Mouse (Mus musculus) Patski (cell line): ENCODE data around the gene B4galnt3. TPM values are rescaled to one million over a fixed set of nuclear protein-coding genes. Genes with fewer than 3 reads are reported as not detected.

ENCODE experiments used
- ATAC-seq: fragments of 100-300 bp; one replicate; pipeline ENCODE4 v1.8.0; 2021
- CTCF ChIA-PET: fragments of 350-600 bp; sonication (Branson Sonifier 250); formaldehyde crosslinking; loops from one replicate; lab custom pipeline; 2022; ENCODE audit warnings: inconsistent platforms; lab: Charles Lee
- POLR2A ChIA-PET: fragments of 350-600 bp; sonication (Branson Sonifier 250); formaldehyde crosslinking; loops from one replicate; lab custom pipeline; 2022; ENCODE audit warnings: antibody characterized with exemption, inconsistent platforms; lab: Charles Lee
- DNase-seq: peaks from one replicate; pipeline ENCODE4 v3.0.0-alpha.2; 2011; ENCODE audit warnings: low read depth, low spot score
- H3K27me3 ChIP-seq: fragments of 371-371 bp; one replicate; pipeline ENCODE4 v1.5.1; 2021
- CTCF ChIP-seq: fragments of 100-300 bp; IDR thresholded peaks from one replicate; pipeline ENCODE4 v1.5.1; 2021
- in situ Hi-C: fragments of 300-500 bp; cut with MboI; formaldehyde crosslinking; loops from 3 replicates; pipeline ENCODE4 v1.11.1; 2018; ENCODE audit warnings: low pct_unique_long_range_greater_than_20kb, mixed read lengths
- polyA plus RNA-seq: library from polyadenylated mRNA; unstranded; gene quantifications from one replicate; pipeline ENCODE4 v1.2.3, GENCODE M21; 2021

Gene B4galnt3
- polyA plus RNA-seq, 1 experiment from 2014 or later, result 5.3 TPM

DNA sequence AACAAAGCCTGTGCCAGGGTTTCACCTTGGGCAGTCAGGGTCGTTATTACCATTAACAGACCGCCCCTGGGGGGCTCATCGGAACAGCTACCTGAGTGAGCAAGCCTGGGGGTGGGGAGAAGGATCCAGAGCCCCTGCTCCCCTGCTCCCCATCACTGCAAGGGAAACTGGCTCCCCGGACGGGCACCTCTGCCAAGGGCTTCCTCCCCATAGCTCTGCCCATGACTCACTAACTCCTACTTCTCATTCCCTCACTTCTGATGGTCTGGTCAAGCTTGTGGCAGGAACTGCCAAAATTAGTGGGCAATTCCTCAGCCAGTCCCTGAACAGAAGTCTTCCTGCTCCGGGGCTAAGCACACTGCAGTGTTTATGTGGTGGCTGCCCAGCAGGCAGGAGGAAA is 19.1 kb downstream of the B4galnt3 start:
- ChIA-PET CTCF (no interaction called here), POLR2A (interaction anchor here (1.7 kb wide), 1 partner anchor 19 kb away, joined by 4 read pairs; the partner anchor contains the start of genes B4galnt3 and D330020A13Rik)
- no peak for DNase-seq
- in situ Hi-C loops, result no loop called here
- no peaks in the 10 kb centered on the region for H3K27me3 ChIP-seq
- ATAC-seq, result peak; percentile 35
- TF ChIP-seq CTCF, result no peak

DNA sequence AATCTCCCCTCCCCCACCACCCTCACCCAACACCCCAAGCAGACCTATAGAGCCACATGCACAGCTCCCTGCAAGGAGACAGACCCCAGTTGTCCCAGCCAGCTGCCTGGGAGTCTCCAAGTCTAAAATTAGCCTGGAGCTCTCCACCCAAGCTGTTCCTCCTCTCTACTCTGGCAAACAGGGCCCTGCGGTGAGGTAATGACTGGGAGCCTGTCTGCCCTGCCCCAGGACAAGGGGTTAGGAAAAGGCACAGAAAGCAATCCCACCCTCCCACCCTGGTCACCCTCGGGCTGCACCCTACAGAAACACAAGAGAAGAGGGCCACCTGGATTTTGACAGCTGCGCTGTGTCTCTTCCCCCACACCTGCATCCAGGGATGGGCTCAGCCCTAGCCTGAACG is 19.5 kb downstream of the B4galnt3 start:
- DNase-seq (no peak), ATAC-seq (no peak)
- CTCF ChIA-PET, result no interaction called here
- in situ Hi-C loops, result no loop called here
- TF ChIP-seq CTCF, result no peak
- POLR2A ChIA-PET, result interaction anchor here (1.7 kb wide), 1 partner anchor 19 kb away, joined by 4 read pairs; the partner anchor contains the start of genes B4galnt3 and D330020A13Rik
- H3K27me3 ChIP-seq, result no peaks in the 10 kb centered on the region

DNA sequence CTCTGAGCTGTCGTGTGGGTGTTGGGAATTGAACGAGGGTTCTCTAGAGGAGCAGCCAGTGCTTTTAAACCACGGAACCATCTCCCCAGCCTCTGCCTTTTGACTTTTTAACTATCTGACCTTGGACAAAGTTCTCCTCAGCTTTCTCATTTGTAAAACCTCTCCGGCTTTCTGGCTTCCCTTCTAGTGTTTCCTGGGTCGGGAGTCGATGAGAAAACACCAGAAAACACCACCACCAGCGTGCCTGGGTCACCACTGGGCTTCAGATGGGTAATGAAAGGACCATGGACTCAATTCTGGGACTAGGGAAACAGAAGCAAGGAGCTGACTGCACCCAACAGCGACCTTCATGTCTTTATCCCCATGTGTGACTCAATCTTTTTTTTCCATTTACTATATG is 20.2 kb downstream of the B4galnt3 start:
- POLR2A ChIA-PET, result interaction anchor here (1.7 kb wide), 1 partner anchor 20 kb away, joined by 4 read pairs; the partner anchor contains the start of genes B4galnt3 and D330020A13Rik
- CTCF ChIA-PET, result interaction anchor here (0.8 to 1.2 kb wide), 2 partner anchors 11 to 250 kb away, joined by 3 to 6 read pairs; no protein-coding TSS in a partner anchor

DNA sequence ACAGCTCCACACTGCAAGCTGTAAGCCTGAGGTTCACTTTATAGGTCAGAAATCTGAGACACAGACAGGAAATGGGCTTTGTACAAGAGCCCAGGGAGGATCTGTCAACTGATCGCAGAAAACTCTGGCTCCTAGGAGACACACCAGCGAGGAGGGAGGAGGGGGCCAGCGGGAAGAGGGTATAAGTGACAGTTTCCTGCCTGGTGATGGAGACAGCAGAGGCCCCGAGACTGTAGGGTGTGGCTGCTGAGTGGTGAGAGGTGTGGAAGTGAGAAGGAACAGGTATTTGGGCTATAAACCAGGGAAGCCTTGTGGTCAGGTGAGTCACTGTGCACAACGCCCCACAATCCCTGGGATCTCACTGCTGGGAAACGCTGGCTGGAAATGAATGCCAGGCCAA is 30.2 kb downstream of the B4galnt3 start:
- ChIA-PET POLR2A (no interaction called here), CTCF (no interaction called here)
- DNase-seq (no peak), ATAC-seq (no peak)
- H3K27me3 ChIP-seq, result no peaks in the 10 kb centered on the region
- no peak for TF ChIP-seq CTCF
- in situ Hi-C loops, result no loop called here

More for the DNA sequence above, 20.2 kb downstream of the B4galnt3 start:
- in situ Hi-C loops, result no loop called here
- no peak for TF ChIP-seq CTCF
- ATAC-seq, result no peak
- DNase-seq, result no peak
- H3K27me3 ChIP-seq, result no peaks in the 10 kb centered on the region

DNA sequence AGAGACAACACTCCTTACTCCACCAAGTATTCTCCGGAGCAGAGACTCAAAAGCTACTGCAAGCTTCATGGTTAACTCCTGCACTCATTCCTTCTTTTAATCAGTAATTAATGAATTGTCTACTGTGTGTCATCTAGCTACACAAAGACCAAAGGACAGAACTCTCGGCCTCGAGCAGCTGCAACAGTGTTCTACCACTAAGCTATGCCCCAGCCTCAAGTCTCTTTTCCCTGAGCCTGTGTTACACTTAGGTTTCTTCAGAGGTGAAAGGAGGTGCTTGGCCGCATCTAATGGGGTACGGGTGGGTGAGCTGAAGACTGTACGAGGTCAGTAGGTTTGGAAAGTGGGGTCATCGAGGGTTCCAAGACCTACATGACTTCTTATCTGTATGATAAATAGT is 30.8 kb downstream of the B4galnt3 start:
- no peak for TF ChIP-seq CTCF
- ATAC-seq (no peak), DNase-seq (no peak)
- ChIA-PET CTCF (interaction anchor here (0.8 to 1.2 kb wide), 2 partner anchors 8 to 10 kb away, joined by 3 to 6 read pairs; no protein-coding TSS in a partner anchor), POLR2A (no interaction called here)
- in situ Hi-C loops, result no loop called here
- H3K27me3 ChIP-seq, result no peaks in the 10 kb centered on the region

DNA sequence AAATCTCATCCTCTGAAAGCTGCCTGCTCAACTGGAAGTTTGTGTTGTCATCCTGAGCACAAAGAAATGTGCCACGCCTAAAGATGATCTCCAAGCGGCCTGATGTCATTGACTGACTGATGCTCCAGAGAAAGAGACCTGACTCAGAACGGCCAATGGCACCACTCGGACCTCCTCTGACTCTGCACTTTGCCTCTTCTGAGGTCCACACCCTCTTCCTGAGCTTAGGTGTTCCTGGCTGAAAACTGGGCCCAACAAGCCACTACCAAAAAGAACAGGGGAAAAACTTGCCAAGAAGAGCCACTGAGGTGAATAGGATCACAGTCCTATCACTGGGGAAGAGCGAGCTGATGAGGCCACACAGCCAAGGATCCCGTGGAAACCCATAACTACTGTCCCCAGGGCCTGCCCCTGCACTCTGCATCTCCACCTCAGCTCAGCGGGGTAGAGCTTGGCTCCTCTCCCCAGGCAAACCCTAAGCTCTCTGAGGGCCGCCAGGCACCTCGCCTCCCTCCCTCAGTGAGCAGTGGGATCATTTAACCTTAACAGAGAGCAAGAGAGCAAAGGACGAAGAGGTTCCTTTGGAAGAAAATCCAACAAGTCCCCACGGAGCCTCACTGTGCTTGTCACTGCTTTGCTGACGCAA is 31.4 kb downstream of the B4galnt3 start:
- DNase-seq (no peak), ATAC-seq (no peak)
- no peaks in the 10 kb centered on the region for H3K27me3 ChIP-seq
- CTCF ChIA-PET, result interaction anchor here (0.8 to 1.2 kb wide), 2 partner anchors 8 to 11 kb away, joined by 3 to 6 read pairs; no protein-coding TSS in a partner anchor
- TF ChIP-seq CTCF, result no peak
- POLR2A ChIA-PET, result no interaction called here
- in situ Hi-C loops, result no loop called here

DNA sequence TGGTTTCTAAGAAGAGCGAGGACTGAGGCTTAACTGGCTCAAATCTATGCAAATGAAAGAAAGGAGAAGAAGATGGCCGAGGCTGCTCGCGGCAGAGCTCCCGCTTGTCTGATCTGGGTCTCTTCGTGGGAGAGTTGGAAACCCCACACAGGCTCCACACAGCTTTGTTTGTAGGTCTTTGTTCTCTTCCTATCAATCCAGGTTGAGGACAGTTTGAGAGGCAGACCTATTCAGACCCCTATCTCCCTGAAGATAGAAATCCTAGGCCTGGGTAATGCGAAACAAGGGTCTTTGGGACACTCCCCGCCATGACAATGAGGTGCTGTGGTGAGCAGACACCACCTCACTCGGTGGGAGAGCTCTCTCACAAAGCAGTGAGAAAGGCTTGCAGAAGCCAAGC is 34.9 kb downstream of the B4galnt3 start:
- ChIA-PET POLR2A (no interaction called here), CTCF (no interaction called here)
- DNase-seq, result no peak
- no peaks in the 10 kb centered on the region for H3K27me3 ChIP-seq
- in situ Hi-C loops, result no loop called here
- no peak for TF ChIP-seq CTCF
- ATAC-seq, result no peak

DNA sequence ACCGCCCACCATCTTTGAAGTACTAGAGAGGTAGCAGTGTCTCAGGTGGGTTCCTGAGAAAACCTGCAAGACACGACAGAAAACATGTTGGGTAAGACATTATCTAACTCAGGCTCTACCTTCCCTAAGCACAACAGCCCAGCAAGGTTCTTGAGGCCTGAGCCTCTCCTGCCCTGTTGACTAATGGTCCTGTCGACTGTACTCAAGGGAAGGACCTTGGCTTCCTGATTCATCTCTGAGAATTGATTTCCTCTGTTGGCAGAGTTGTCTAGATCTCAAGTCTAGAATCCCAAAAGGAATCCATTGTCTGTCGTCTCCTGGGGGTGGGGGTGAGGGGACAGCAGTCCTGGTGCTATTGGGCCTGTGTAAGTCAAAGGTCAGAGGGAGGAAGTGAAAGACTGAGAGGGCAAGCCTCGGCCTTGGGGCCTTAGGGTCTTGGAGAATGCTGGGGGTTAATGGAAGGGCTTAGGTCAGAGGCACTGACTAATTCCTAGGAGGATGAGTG is 37.9 kb downstream of the B4galnt3 start:
- no peaks in the 10 kb centered on the region for H3K27me3 ChIP-seq
- DNase-seq (no peak), ATAC-seq (no peak)
- POLR2A ChIA-PET, result no interaction called here
- TF ChIP-seq CTCF, result no peak
- in situ Hi-C loops, result no loop called here
- CTCF ChIA-PET, result no interaction called here

DNA sequence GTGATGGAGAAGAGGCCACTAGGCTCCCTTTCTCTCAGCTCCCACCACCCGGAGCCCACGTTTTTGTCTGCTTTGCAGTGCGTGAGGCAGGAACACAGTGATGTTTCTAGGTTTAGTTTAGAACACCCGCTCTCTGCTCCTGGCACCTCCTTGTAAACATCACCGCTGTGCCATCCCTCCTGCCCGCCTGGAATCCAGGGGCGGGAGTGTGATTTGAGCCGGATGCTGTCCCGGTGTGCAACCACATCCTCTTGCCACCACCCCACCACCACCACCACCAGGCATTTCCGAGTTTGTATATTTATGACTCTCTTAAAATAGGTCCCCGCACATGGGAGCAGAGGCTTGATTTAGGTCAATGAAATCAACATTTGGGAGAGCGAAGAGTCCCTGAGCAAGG is 38.7 kb downstream of the B4galnt3 start:
- ATAC-seq (no peak), DNase-seq (no peak)
- ChIA-PET POLR2A (no interaction called here), CTCF (interaction anchor here (1.1 to 1.2 kb wide), 2 partner anchors 14 to 32 kb away, joined by 3 to 4 read pairs; no protein-coding TSS in a partner anchor)
- H3K27me3 ChIP-seq, result no peaks in the 10 kb centered on the region
- TF ChIP-seq CTCF, result no peak
- in situ Hi-C loops, result no loop called here

DNA sequence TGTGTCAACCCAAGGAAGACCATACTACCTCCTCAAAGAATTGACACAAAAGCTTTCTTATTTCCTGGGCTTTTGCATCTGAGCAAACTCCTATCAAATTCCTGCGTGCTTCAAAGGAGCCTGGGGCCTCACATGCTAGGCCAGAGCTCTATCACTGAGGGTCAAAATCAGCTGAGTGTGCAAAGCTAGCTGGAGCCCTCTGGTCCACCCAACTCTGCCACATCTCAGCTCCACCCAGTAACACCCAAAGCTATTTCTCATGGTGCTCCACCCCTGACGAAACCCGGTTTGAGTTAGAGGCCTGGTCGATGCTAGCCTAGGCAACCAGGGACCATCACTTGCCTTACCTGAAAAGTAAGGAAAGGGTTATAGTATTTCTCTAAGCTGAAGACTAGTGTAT is 39.2 kb downstream of the B4galnt3 start:
- TF ChIP-seq CTCF, result no peak
- H3K27me3 ChIP-seq, result no peaks in the 10 kb centered on the region
- ChIA-PET POLR2A (no interaction called here), CTCF (interaction anchor here (1.1 to 1.3 kb wide), 3 partner anchors 14 to 35 kb away, joined by 3 to 4 read pairs (median 3); no protein-coding TSS in a partner anchor)
- peak; percentile 18 for ATAC-seq
- in situ Hi-C loops, result no loop called here
- no peak for DNase-seq

DNA sequence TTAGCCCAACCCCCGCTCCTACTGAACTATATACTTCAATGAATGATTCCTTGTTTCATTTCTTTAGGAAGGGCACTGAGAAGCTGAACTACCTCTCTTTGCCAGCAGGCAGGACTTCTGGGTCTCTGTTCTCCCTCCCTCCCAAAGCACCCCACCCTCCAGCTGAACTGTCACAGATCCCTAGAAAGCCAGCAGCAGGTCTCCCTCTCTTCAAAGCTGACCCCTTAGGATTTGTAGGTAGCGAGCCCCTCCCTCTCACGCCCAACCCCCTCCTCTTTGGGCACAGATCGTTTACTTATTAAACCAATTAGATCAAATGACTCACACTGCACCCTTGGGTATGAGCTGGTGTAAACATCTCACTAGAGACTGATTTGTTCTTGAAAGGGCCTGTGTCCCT is 39.7 kb downstream of the B4galnt3 start:
- in situ Hi-C loops, result no loop called here
- ATAC-seq (peak; percentile 64), DNase-seq (no peak)
- no peak for TF ChIP-seq CTCF
- CTCF ChIA-PET, result interaction anchor here (1.1 to 1.3 kb wide), 3 partner anchors 13 to 36 kb away, joined by 3 to 4 read pairs (median 3); no protein-coding TSS in a partner anchor
- H3K27me3 ChIP-seq, result no peaks in the 10 kb centered on the region
- POLR2A ChIA-PET, result no interaction called here
